Mouse (Mus musculus) hindbrain, embryonic 16.5 days (tissue): ENCODE results near the gene Olfr559. TPM values are rescaled to one million over a fixed set of nuclear protein-coding genes. Genes with fewer than 3 reads are reported as not detected.

Experiments
- ATAC-seq: fragments of 200-750 bp; cut with Nextera tagmentation; 2 replicates; pipeline ENCODE4 v1.8.0; 2017; ENCODE audit warnings: moderate TSS enrichment, moderate library complexity
- H3K27ac ChIP-seq: fragments of 300-500 bp; sonication (generic); 2 replicates; pipeline ENCODE4 v1.5.1; 2014; ENCODE audit warnings: low read depth, mild to moderate bottlenecking, control low read depth, low read length, moderate library complexity
- H3K27me3 ChIP-seq: fragments of 300-500 bp; sonication (generic); replicated peaks from 2 replicates; pipeline ENCODE4 v1.6.1; 2014; ENCODE audit warnings: low read length; ENCODE audit not compliant: control insufficient read depth, insufficient read depth
- H3K36me3 ChIP-seq: fragments of 300-500 bp; sonication (generic); 2 replicates; pipeline ENCODE4 v1.6.1; 2014; ENCODE audit warnings: mild to moderate bottlenecking, low read length, moderate library complexity, mixed read lengths; ENCODE audit not compliant: control insufficient read depth, insufficient read depth
- H3K4me1 ChIP-seq: fragments of 300-500 bp; sonication (generic); 2 replicates; pipeline ENCODE4 v1.6.1; 2014; ENCODE audit warnings: low read depth, low read length; ENCODE audit not compliant: control insufficient read depth, insufficient read depth
- H3K4me2 ChIP-seq: fragments of 300-500 bp; sonication (generic); 2 replicates; pipeline ENCODE4 v1.6.1; 2014; ENCODE audit warnings: mild to moderate bottlenecking, low read length, control low read depth, moderate library complexity
- H3K4me3 ChIP-seq: fragments of 300-500 bp; sonication (generic); 2 replicates; pipeline ENCODE4 v1.5.1; 2014; ENCODE audit warnings: mild to moderate bottlenecking, low read length, control low read depth, moderate library complexity
- H3K9ac ChIP-seq: fragments of 300-500 bp; sonication (generic); 2 replicates; pipeline ENCODE4 v1.6.1; 2014; ENCODE audit warnings: low read depth, mild to moderate bottlenecking, control low read depth, low read length, moderate library complexity
- H3K9me3 ChIP-seq: fragments of 300-500 bp; sonication (generic); 2 replicates; pipeline ENCODE4 v1.6.1; 2014; ENCODE audit warnings: mild to moderate bottlenecking, low read length, moderate library complexity; ENCODE audit not compliant: control insufficient read depth
- WGBS: fragments of 180-500 bp; shearing (Covaris S2); extraction: QIAGEN DNeasy Blood & Tissue Kit; methylation state at CpG from one replicate; pipeline ENCODE4 v1.1.7; 2014; 5-methylcytosine and 5-hydroxymethylcytosine counted together
- polyA plus RNA-seq: library from polyadenylated mRNA; unstranded; fragments of >200 nt; fragmentation: Nextera tagmentation; extraction: Ambion mirVana; gene quantifications from 2 replicates; pipeline ENCODE4 v1.2.1, GENCODE M21; 2015

The Olfr559 gene
- polyA plus RNA-seq: not detected in 2 replicates

DNA sequence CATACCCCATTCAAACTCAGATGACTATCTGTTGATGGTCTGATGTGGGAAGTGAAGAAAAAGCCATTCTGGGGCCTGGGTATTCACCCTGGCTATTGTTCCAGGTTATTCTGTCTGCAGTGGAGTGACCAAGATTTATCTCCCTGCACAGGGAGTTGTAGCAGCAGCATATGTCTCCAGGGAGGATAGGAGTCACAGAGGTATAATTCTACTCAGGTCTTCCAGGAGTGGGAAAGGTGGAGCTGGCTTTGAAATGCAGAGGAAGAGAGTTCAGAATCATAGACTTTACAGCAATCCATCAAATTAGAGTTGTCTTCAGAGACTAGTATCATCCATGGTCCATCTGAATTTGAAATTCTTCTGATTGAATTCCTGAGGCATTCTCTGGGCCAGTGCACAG is at the start of gene Olfr559:
Gene Olfr559 (minus strand): TSS at position 101 of the 400 bp plus-strand sequence.
- H3K36me3 ChIP-seq: no peaks in the 10 kb centered on the region
- H3K9ac ChIP-seq: no peak within 1 kb of the TSS
- H3K27me3 ChIP-seq: no peaks in the 10 kb centered on the region
- H3K27ac ChIP-seq: no peak within 1 kb of the TSS
- ATAC-seq: no peak
- H3K4me1 ChIP-seq: no peaks in the 10 kb centered on the region
- no peak within 1 kb of the TSS for H3K4me2 ChIP-seq
- H3K4me3 ChIP-seq: no peak within 1 kb of the TSS
- no peaks in the 10 kb centered on the region for H3K9me3 ChIP-seq

GRCm38 (mm10) chr7:102770921-102771320 is 43.6 kb upstream of the Olfr559 start, which contains the start of gene Olfr561:
Gene Olfr561, plus strand, starts transcription at chr7:102771221.
- WGBS: 72% methylated on average over 2 of the region's 2 CpGs

GRCm38 (mm10) chr7:102759266-102759665 is 32.0 kb upstream of the Olfr559 start, which contains the start of the genes Olfr560 and Olfr78:
Gene Olfr560, minus strand, starts transcription at chr7:102759366.
Gene Olfr78, minus strand, starts transcription at chr7:102759471.
- WGBS: 81% methylated on average over 4 of the region's 4 CpGs
- no peaks in the 10 kb centered on the region for H3K9me3 ChIP-seq
- no peak within 1 kb of the TSS for H3K27ac ChIP-seq
- H3K27me3 ChIP-seq: no peaks in the 10 kb centered on the region
- no peak for ATAC-seq
- no peaks in the 10 kb centered on the region for H3K36me3 ChIP-seq
- H3K4me1 ChIP-seq: no peaks in the 10 kb centered on the region
- no peak within 1 kb of the TSS for H3K4me2 ChIP-seq
- no peak within 1 kb of the TSS for H3K9ac ChIP-seq
- no peak within 1 kb of the TSS for H3K4me3 ChIP-seq

More at GRCm38 (mm10) chr7:102770921-102771320, 43.6 kb upstream of the Olfr559 start, which contains the start of gene Olfr561:
- Histone ChIP-seq H3K27me3 (no peaks in the 10 kb centered on the region), H3K4me3 (no peak within 1 kb of the TSS), H3K27ac (no peak within 1 kb of the TSS), H3K9me3 (no peaks in the 10 kb centered on the region), H3K4me1 (no peaks in the 10 kb centered on the region), H3K9ac (no peak within 1 kb of the TSS), H3K4me2 (no peak within 1 kb of the TSS), H3K36me3 (no peaks in the 10 kb centered on the region)
- ATAC-seq: no peak

DNA sequence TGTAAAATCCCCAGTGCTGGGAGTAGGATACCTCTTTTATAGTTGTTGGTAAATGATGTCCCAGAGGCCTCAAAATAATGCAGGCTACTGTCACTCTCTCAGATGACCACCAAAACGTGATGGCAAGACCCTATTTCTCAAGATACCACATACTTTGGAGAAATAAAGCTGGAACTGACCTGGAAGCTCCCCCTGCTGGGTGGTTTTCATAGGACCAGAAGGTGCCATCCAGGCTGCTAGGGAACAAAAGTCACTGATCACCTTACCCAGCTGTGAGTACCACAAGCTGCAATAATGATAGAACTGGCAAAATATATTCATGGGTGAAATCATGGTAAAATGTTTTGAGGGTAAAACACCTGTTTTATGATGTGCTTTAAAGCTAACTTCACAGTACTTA is 24.8 kb upstream of the Olfr559 start:
- no peaks in the 10 kb centered on the region for H3K9me3 ChIP-seq
- no peak overlapping the region for H3K9ac ChIP-seq
- no peak overlapping the region for H3K4me3 ChIP-seq
- 42% methylated on average over 1 of the region's 1 CpGs for WGBS
- no peak for ATAC-seq
- no peak overlapping the region for H3K27ac ChIP-seq
- no peaks in the 10 kb centered on the region for H3K27me3 ChIP-seq
- no peaks in the 10 kb centered on the region for H3K36me3 ChIP-seq
- no peak overlapping the region for H3K4me2 ChIP-seq
- H3K4me1 ChIP-seq: no peaks in the 10 kb centered on the region

DNA sequence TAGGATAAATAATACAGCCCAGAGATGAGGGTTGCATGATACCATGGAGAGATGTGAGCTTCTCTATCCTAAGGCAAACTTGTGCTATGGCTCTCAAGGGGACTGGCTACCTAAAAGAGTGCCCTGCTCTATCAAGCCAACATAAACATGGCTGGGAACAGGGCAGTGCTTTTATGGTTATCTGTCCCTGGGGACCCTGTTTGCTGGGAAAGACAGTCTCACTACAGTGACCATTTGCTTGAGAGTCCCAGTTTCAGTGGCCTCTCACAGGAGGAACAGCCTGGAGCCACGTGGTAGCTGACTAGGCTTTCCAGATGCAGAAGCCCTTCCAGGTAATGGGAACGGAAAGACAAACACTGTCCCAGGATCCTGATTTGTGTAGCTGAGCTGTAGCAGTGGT is 10.4 kb upstream of the Olfr559 start:
- H3K4me1 ChIP-seq: no peaks in the 10 kb centered on the region
- no peak overlapping the region for H3K4me3 ChIP-seq
- no peak overlapping the region for H3K27ac ChIP-seq
- no peaks in the 10 kb centered on the region for H3K36me3 ChIP-seq
- H3K4me2 ChIP-seq: no peak overlapping the region
- ATAC-seq: no peak
- no peak overlapping the region for H3K9ac ChIP-seq
- WGBS: 60% methylated on average over 2 of the region's 2 CpGs
- H3K9me3 ChIP-seq: no peaks in the 10 kb centered on the region
- no peaks in the 10 kb centered on the region for H3K27me3 ChIP-seq

GRCm38 (mm10) chr7:102733793-102734192 is 6.5 kb upstream of the Olfr559 start:
- Histone ChIP-seq H3K27ac (no peak overlapping the region), H3K9ac (no peak overlapping the region), H3K9me3 (no peaks in the 10 kb centered on the region), H3K27me3 (no peaks in the 10 kb centered on the region), H3K4me2 (no peak overlapping the region), H3K4me1 (no peaks in the 10 kb centered on the region), H3K4me3 (no peak overlapping the region), H3K36me3 (no peaks in the 10 kb centered on the region)
- no peak for ATAC-seq
- 52% methylated on average over 1 of the region's 1 CpGs for WGBS

DNA sequence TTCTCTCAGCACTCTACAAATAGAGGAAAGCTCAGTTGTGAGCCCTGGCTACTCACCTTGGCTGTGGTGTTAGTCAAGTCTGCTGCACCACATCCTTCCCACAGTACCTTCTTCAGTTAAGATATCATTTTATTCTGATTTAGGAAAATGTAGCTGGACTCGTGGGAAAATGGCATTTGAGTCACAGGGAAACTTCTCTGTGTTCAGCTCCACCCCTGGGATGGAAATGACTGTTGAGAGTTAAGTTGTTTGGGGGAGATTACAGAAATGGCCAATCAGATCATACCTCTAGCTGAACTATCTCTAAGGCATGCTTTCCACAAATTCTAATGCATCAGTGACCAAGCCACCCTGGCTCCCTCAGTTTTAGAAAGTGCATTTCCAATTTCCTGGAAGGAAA is 8.3 kb downstream of the Olfr559 start, which contains the start of gene Olfr33:
Gene Olfr33 (minus strand): TSS at position 101 of the 400 bp plus-strand sequence.
- no peak within 1 kb of the TSS for H3K4me2 ChIP-seq
- no peaks in the 10 kb centered on the region for H3K27me3 ChIP-seq
- no peak within 1 kb of the TSS for H3K4me3 ChIP-seq
- 44% methylated on average over 1 of the region's 1 CpGs for WGBS
- H3K27ac ChIP-seq: no peak within 1 kb of the TSS
- no peaks in the 10 kb centered on the region for H3K9me3 ChIP-seq
- H3K4me1 ChIP-seq: no peaks in the 10 kb centered on the region
- no peaks in the 10 kb centered on the region for H3K36me3 ChIP-seq
- H3K9ac ChIP-seq: no peak within 1 kb of the TSS
- no peak for ATAC-seq

DNA sequence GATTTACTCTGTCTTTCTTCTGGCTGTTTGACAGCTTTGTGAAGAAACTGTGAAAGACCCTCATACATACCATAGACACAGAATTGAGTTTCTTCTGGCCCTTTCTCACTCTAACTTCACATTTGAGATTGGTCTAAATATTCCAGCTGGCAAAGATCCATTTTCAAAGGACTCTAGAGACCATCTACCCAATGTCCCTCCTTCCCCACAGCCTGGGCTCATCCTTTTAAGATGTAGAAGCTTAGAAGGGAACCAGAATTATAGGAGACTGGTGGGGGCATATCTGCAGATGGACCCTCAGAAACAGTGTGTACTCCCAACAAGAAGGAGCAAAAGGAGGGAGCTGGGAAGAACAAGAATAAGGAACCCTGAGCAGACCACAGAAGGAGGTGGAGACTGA is 25.4 kb downstream of the Olfr559 start, which contains the start of gene Olfr558:
Gene Olfr558 (plus strand): TSS at position 301 of the 400 bp plus-strand sequence.
- ATAC-seq: no peak
- no peaks in the 10 kb centered on the region for H3K27me3 ChIP-seq
- no peaks in the 10 kb centered on the region for H3K4me1 ChIP-seq

GRCm38 (mm10) chr7:102698461-102698860 is 28.8 kb downstream of the Olfr559 start:
- H3K9me3 ChIP-seq: no peaks in the 10 kb centered on the region
- no peak overlapping the region for H3K27ac ChIP-seq
- no peak for ATAC-seq
- H3K4me1 ChIP-seq: no peaks in the 10 kb centered on the region
- no peak overlapping the region for H3K9ac ChIP-seq
- H3K4me2 ChIP-seq: no peak overlapping the region
- WGBS: 92% methylated on average over 7 of the region's 7 CpGs
- H3K27me3 ChIP-seq: no peaks in the 10 kb centered on the region
- H3K4me3 ChIP-seq: no peak overlapping the region
- no peaks in the 10 kb centered on the region for H3K36me3 ChIP-seq

More for the DNA sequence above, 25.4 kb downstream of the Olfr559 start, which contains the start of gene Olfr558:
- Histone ChIP-seq H3K9ac (no peak within 1 kb of the TSS), H3K36me3 (no peaks in the 10 kb centered on the region), H3K4me2 (no peak within 1 kb of the TSS), H3K9me3 (no peaks in the 10 kb centered on the region), H3K27ac (no peak within 1 kb of the TSS), H3K4me3 (no peak within 1 kb of the TSS)
